Mouse (Mus musculus) ZHBTc4 (cell line): Measurements from ENCODE around the gene Tmem132d.
"Not testable (repeated sequence)": the region's sequence is repeated elsewhere in the genome, so short reads cannot be mapped to it uniquely, and the experiment has no call there.

Experiments
- DNase-seq: peaks from one replicate; pipeline ENCODE4 v3.0.0-alpha.2; 2011; ENCODE audit warnings: low read depth, low spot score

The Tmem132d gene

DNA sequence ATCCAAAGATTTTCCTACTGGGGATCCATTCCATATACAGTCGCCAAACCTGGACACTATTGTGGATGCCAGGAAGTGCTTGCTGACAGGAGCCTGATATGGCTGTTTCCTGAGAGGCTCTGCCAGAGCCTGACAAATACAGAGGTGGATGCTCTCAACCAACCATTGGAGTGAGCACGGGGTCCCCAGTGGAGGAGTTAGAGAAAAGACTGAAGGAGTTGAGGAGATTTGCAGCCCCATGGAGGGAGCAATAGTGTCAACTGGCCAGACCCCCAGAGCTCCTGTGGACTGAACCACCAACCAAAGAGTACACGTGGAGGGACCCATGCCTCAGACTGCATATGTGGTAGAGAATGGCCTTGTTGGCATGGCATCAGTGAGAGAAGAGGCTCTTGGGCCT is 490.7 kb downstream of the Tmem132d start:
- DNase-seq = not testable (repeated sequence)

DNA sequence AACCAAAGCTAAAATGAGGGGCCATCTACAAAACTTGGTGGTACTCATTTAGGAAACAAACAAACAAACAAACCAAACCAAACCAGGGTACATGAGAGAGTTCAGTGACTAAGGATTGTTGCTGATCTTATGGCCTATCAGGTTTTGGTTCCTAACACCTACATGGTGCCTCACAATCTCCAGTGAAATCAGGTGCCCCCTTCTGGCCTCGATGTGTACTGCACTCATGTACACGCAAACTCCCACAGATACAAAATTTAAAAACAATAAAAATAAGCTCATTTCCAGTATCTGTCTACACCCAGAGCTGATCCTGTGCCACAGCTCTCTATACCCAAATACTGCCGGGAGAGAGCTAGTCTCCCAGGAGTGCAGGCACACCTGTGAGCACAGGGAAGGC is 495.0 kb downstream of the Tmem132d start:
- DNase-seq = peak; percentile 60

DNA sequence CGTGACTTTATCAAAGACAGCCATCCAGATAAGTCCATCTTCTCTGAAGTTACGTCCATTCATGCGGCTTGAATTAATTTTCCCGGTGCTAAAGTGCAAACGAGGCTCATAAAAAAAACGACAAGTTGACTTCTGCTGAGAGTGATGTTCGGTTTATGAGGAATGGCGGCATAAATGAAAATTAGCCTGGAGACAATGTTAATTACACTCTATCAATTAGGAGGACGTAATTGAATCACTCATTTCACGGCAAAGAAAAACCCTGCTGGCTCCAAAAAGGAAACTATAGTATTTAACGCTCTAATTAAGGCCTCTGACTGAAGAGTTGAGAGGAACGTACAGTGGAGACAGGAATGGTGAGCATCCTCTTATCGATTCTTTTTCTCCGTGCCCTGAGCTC is 503.2 kb downstream of the Tmem132d start:
- DNase-seq = no peak

DNA sequence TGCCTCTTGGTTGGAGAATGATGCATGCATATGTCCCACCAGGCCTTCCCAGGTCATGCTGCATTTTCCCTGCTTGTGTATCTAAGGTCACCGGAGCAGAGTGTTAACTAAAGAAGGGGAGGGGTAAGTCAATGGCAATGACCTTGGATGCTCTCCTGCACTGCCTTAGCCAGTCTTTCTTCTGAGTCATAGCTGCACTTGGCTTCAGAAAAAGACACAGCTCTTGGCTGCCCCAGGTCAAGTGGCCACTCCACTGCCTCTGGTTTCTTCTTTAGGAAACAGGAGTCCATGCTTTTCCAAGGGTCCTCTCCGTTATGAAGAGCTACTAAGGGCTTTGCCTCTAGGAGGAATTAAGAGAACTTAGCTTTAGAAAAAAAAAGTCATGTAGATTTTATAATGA is 506.2 kb downstream of the Tmem132d start:
- DNase-seq = no peak

DNA sequence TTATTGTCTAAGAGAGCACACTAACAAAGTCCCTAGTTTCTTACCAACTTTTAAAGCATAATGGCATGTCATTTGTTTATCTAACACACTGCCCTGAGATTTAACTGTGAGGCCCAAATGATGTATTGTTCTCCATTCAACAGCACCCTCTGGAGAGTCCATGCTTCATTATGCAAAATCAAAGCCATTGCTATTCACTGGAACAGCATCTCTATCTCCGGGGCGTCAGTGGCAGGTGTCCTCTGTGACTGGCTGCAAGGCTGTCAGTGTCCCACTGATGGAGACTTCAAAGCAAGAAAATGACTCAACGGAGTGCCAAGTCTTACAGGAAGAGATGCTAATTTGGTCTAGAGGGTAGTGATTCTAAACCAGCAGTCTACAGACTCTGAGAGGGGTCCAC is 508.8 kb downstream of the Tmem132d start:
- DNase-seq = peak; percentile 13

DNA sequence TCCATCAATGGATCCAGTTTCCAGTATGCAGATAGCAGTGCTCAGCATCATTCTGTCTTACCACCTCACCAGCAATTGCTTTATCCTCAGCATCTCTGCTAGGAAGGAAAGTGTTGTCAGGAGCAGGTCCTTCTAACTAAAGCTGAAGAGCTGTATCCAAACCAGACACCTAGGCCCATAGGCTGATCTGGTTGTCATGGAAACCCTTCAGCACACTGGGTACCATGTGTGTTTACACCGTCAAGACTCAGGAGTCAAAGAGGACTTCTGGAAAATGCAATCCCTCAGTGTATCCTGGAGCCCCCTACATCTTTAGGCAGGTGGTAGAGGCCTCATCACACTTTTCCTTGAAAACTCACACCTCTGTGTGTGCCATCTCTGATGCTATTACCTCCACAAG is 513.7 kb downstream of the Tmem132d start:
- DNase-seq = no peak

DNA sequence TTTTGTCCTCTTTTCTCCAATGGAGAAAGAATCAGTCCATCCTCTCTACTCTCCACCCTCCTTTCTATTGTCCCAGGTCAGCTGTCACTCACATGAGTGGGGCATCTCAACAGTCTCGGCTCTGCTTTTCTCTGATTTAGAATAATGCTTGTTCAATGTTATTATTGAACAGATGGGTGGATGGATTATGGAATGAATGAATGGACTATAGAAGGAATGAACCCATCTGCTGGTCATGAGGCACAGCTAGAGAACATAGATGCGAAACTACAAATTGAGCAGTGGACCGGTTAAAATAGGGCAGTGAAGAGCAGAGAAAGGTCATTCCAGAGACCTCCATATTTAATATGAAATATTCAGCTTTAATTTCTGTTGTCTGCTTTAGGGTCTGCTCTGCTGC is 514.5 kb downstream of the Tmem132d start:
- no peak for DNase-seq

DNA sequence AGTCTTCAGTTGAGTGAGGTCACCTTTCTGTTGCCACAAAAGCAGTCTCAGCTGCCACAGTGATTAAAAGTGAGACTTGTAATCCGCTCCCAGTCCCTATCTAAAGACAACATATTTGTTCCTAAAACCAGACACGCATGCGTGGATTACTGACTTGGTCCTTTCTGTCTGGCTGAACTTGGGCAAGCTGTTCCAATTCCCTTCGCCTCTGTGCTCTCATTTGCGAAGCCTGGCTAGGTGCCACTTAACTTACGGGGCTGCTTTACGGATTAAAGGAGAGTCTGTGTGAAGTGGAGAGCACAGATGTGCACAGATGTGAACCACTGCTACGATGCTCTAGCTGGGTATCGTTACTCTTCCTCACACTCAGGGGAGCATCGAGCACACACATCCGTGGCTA is 518.7 kb downstream of the Tmem132d start:
- no peak for DNase-seq

DNA sequence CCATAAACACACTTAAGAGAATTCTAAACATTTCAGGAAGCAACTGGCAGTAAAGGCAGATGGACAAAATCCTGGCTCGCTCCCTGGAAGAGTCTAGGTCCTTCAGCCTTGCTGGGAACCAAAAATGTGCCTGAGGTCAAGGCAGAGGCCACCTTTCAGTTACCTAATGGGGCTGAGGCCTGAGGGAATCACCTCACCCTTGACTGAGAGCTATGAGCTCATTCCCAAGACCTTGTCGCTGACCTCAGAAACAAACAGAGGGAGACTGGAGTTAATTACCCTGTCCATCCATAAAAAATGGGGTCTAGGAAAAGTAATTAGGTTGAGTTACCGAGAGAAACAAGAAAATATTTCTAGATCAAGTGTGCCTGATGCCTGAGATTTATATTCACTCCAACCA is 521.3 kb downstream of the Tmem132d start:
- no peak for DNase-seq

DNA sequence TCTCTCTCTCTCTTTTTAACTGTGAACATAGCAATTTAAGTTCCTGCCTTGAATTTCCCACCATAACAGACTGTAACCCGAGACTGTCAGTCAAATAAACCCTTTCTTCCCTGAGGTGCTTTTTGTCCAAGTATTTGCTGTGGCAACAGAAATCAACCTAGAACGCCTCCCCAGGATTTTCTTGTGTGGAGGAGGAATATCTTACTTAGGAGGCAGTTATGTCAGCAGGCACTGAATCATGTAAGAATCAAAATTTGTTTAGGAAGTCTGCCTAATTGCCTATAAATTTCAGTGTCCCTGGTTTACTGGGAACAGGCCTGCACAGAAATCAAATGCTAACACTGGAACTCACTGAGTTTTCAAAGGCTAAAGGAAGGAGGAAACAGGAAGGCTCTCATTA is 522.5 kb downstream of the Tmem132d start:
- no peak for DNase-seq

DNA sequence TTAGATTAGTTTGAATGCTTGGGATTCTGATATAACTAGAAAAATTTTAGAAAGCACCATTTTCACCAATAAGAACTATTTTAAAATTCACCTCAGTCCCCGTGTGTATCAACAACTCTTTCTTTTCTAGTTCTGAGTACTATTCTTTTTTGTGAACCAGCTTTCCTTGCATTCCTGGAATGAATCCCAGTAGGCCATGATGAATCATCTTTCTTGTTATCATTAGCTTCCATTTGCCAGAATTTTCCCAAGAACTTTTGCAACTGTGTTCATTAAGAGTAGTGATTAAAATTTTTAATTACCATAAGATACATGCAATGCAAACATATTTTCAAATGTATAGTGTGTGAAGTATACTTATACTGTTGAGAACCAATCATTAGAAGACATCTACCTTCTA is 537.7 kb downstream of the Tmem132d start:
- no peak for DNase-seq

DNA sequence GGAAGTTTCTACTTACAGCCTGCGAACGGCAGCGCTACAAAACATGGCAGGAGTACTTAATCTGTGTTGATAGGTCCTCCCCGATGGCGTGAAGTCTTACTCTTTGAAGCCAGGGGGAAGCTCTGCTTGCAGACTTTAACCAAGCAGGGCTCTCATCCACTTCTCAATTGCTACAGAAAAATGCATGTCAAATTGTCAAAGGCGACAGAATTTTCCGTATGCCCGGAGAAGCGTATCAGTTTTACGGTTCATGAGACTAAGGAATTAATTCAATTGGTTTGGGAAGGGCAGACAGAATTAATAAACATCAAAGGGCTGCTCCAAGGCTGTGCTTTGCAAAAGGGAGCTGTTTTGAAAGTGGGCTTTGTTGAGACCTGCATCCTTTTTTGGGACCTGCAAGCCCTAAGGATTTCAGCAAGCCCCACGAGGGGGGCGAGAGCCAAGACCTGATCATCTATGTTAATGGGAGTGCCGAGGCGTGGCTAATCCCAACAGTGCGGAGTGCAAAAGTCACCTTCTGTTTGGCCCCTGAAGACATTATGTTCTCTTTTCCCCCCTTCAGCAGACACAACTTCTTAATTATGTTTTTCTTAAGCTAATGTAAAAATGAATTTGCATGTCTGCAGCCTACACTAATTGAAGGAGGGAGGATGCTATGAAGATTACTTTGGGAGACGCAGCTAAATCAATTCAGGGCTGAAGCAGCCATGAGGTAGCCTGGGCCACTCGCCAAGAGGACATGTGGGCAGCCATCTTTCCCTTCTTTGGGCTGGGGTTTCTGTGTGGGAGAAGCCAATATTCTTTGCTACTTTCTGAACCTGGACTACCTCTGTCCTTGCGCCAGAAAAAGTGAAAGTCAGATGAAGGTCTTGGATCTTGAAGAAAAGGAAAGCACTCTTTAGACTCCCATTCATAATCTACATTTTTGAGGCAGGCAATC is 547.0 kb downstream of the Tmem132d start:
- peak; percentile 4 for DNase-seq

DNA sequence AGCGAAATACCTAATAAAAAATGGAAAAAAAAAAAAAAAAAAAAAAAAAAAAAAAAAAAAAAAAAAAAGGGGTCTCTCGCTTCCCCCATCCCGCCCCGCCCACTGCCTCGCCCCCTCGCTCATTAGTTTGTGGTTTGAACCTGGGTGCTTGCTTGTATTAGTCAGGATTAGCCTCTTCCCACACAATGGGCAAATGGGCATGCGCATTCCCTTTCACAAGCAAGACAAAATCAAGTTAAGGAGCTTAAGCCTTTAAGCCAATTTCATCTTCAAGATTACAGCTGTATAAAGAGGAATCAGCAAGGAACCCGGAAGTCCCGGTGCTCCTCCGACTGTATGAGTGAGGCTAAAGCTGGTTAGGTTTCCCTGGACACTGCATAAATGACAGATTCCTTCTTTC is 549.9 kb downstream of the Tmem132d start:
- no peak for DNase-seq

DNA sequence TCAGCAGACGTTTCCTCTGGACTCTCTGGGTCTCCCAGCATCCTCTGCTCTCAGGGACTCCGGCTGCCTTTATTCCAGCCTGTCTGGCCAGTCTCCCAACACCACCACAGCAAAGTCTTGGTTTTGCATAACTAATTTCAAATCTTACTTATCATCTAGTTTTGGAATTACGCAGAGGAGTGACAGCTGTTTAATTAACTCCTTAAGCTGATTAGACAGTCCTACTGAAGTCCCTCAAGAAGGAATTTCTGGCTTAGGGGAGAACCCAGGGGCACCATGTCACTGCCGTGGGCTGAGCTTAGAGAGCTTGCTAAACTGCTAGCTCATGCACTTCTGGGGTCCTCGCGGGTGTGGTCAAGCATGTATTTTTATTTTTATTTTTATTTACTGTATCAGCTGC is 558.4 kb downstream of the Tmem132d start:
- no peak for DNase-seq

DNA sequence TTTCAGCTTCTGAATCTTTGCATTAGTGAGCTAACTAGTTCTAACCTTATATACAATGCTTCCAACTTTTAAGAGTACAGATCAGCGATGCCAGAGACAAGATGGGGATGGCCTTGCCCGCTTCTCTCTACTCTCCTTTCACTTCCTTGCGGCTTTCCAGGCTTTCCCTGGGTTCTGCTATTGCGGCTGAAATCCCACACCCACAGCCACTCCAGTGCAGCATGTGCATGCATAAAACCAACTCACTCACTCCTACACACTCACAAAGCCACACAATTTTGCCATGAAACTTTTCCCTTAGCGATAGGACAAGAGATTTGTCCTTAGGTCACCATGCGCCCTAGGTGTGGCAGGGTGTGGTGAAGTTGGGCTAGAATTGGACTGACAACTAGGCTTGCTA is 567.7 kb downstream of the Tmem132d start:
- no peak for DNase-seq

DNA sequence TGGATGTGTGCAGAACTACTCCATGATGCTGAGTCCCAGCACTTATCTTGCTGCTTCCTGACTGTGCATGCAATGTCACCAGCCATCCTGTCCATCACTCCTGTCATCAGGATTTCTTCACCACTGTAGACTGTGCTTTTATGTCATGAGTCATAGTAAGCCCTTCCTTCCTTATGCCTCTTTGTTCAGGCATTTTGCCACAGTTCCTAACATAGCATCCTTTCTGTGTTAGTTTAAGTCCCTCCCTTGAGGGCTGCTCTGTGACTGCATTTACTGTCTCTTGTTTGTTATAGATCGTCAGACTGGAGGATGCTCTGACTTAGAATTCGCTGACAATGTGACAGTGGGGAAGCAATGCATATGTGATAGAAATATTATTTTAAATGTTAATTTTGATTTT is 573.2 kb downstream of the Tmem132d start:
- DNase-seq = no peak

DNA sequence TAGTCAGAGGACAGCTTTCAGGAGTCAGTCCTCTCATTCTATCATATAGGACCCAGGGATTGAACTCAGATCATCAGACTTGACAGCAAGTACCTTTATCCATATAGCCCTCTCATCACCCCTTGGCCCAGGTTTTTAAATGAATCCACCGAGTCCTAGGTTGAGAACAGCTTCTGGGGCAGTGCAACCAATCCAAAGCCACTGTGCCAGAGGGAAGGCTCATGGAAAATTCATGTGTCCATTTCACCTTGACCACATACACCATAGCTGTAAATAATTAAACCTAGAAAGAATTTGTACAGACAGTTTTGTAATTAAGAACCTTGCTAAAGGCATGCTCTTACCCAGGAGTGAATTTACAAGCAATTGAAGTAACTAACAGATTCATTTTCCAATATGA is 580.6 kb downstream of the Tmem132d start:
- no peak for DNase-seq

DNA sequence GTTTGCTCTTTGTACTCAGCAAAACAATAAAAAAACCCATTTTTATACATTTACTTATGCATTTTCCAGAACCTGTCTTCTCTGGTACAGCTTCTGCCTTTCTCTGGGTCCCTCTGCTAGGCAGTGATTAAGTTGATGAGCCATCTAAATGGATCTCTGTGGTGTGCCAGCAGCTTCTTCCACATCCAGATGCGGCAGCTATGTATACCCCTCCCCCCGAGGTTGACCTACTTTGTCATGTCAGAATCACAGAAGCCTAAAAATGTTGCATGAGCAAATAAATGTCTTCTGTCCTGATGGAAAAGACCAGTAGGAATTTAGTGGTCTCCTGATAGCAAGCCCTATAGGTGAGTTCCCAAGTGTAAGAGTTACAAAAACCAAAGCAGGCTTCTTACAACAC is 601.1 kb downstream of the Tmem132d start:
- DNase-seq = no peak

DNA sequence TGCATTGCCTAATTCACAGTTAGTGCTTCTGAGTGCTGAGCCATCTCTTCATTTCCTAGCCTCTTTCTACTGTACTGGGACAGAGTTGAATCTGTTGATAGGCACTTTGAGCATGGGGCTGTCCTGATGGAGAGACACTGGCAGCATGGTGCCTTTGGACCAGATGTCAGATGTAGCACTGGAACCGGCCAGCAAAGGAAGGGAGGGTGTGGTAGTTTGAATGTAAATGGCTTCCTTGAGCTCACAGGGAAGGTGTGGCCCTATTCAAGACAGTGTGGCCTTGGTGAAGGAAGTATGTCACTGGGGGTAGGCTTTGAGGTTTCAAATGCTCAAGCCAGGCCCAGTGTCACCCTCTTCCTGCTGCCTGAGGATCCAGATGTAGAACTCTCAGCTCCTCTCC is 602.0 kb downstream of the Tmem132d start:
- peak; percentile 63 for DNase-seq

DNA sequence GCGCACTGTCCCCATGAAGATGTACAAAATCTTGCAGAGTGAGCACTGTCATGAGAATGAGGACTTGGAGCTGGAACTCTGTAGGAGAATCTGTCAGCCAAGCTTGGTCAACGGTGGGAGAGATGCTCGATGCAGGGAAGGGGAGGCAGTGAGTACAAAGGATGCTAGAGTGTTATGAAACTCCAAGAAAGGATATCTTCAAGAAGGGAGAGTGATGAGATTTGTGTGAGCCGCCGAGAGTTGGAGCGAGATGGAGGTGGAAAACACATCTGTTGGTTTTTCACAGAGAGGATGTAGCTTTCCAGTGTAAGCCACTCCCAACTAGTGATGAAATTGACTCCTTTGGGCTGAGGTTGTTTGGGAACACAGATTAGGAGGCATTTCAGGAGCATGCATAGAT is 604.1 kb downstream of the Tmem132d start:
- DNase-seq = no peak

DNA sequence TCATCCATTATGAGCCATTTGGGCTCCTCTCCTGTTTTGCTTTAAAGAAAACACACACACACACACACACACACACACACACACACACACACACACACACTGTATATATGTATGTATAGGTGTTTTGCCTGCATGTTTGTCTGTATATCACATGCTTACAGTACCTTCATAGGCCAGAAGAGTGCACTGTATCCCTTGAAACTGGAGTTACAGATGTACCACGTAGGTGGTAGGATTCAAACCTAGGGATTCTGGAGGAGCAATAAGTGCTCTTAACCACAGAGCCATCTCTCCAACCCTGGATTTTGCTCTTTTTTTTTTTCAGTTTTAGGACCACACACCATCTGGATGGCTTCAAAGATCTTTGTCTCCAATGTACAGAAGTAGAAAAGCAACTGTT is 610.9 kb downstream of the Tmem132d start:
- DNase-seq = peak; percentile 29

DNA sequence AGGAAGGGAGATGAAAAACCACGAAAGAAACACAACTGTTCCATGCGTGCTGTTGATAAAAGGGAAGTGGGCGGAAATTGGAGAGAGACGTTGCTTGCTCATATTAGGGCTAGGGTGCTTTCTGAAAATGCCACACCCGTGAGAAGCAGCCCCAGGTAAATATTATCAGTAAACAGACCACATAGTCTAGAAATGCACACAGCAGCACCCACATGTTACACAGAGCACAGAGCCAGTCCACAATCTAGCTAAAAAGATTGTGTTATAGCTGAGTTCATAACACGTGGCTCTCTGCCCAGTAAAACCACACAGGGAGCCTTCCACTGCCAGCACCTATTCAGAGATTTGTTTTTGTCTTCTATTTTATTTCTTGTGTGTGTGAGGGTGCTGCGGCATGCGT is 617.6 kb downstream of the Tmem132d start:
- no peak for DNase-seq

DNA sequence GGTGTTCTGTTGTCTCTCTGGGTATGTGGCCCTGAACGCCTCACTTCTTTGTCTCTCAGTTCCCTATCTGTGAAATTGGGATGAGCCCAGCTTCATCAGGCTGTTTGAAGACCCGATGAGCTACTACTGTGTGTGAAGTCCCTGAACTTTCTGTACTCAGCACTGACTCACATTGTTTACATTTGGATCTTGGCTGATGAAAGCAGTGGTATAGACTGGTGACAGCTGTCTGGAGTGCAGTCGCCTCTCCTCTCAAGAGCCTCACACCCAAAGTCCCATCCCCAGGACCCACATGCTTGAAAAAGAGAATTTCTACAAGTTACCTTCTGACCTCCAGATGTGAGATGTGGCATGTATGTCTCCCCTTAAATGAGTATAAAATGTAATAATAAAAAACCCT is 625.5 kb downstream of the Tmem132d start:
- DNase-seq = no peak

DNA sequence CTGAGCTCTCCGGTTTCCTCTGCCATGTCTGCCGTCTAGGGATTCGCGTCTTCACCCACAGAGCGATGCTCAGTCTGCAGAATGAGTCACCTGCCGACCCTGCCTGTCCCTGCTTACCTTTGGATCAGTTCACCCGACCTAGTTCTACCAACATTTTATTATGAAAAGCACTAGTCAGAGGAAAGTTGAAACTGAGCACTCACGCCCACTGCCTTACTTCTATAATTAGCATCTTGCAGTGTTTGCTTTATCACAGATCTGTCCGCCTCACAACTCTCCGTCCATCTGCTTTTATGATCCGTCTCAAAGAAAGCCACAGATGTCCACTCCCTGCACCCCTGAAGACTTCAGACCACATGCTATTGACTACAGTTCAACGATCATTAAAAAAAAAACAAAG is 626.0 kb downstream of the Tmem132d start:
- DNase-seq = no peak
